Mouse (Mus musculus): ENCODE measurements around the gene Hoxd8.

Gene Hoxd8

DNA sequence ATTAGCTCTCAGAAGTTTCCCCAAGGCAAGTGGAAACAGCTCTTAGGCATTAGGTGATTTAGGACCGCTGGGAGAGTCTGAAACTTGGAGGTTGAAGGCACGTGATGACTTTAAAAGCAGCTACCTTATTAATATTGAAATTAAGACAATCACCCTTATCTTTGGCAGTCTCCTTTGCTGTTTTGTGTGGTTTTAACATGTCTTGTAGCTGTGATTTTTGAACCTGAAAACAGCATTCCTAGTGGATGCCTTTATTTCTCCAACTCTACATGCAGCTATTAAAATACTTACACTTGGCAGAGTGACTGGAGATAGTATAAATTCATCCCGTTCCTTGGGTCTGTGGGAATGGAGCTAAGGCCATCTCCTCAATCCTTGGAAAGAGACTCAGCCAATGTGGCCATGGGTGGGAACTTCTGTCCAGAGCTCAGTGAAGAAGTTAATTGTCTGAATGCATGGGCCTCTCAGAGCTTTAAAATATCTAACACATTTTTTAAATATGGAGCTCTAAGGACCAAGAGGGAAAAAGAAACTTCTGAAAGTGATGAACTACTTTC, 33.7 kb upstream of the Hoxd8 start:
- no peak for DNase-seq

- DNase-seq: no peak
Observed at GRCm38 (mm10) chr2:74671847-74672246, 32.6 kb upstream of the Hoxd8 start.

DNA sequence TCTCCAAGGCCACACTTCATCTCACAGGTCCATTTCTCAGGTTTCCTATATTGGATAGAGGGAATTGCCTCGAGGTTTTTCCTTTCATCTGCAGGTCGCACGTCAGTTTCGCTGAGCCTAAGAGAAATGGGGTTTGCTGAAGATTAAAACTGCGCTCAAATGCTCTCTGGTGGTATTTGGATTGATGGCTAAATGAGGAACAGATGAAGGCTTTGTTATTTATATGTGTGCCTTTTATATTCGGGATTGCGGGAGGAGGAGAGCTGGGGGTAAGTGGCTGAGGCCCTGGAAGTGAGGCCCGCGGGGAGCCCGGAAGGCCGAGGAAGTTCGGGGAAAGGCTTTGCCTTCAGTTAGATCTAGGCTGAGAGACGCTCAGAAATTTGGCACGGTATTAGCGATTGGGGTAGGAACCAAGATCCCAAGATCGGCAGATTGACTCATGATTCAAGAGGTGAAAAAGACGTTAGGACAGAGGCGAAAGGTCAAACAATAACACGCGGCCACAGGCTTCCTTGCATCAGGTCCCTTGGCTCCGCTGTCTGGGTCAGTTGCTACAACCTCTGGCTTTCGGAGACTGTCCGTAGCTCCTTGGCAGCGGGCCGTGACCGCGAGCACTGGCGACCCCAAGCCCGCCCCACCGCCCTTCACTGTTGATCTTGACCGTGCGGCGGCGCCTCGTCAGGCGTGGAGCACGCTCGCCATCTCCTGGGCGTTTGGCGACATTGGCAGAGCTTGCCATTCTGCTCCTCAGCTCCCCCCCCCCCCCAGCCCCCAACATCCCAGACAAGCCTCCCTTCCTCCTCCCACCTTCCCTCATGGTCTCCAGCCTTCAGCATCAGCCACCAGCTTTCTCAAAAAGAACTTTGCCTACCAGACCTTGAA, 31.7 kb upstream of the Hoxd8 start:
- DNase-seq: no peak

GRCm38 (mm10) chr2:74673835-74674425, 30.5 kb upstream of the Hoxd8 start:
- DNase-seq: no peak

GRCm38 (mm10) chr2:74674881-74675665, 29.3 kb upstream of the Hoxd8 start, which contains the start of gene Hoxd12:
TSS of gene Hoxd12 (plus strand) at chr2:74675013.
- DNase-seq: no peak

- DNase-seq: no peak
Observed at GRCm38 (mm10) chr2:74675666-74676282, 28.6 kb upstream of the Hoxd8 start.

- DNase-seq: no peak
Observed at GRCm38 (mm10) chr2:74676376-74677052, 27.9 kb upstream of the Hoxd8 start.

DNA sequence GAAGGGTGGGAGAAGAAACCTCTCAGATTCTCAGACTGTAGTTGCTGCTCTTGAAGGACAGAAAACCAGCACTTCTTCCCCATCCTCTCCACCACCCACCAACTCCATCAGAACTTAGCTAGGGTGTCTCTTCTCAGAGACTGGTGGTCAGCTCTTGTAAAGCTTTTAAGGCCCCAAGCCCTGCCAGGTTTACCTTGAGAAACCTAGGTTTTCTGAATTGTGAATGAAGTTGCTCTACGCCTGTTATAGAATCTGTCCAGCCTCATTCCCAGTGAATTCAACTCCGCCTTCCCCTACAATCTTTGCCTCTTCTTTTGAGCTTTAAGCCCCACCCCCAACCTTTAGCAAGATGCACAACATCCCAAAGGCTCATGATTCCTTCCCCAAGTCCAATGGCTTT, 27.3 kb upstream of the Hoxd8 start:
- no peak for DNase-seq

- no peak for DNase-seq
Observed at GRCm38 (mm10) chr2:74678891-74679595, 25.4 kb upstream of the Hoxd8 start, which contains the start of gene Hoxd11. TSS of gene Hoxd11 (plus strand) at chr2:74679557.

- no peak for DNase-seq
Observed at GRCm38 (mm10) chr2:74679596-74679971, 24.8 kb upstream of the Hoxd8 start.

DNA sequence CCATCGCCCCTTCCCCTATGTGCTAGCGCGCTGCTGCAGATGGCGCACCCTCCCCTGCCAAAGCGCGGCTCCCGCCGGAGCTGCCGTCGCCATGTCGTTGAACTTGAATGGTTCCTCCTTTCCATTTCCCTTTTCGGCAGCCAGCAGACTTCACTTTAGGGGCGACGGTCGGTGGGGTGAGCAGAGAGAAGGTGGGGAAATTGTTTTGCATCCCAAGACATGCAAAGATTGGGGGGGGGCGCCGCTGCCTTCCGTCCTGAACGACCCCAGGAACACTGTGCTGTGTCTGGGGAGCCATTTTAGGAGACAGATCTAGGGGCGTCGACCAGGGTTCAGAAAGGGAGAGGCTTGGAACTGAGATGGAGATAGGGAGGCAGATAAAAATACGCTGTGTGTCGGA, 24.4 kb upstream of the Hoxd8 start:
- DNase-seq: no peak

DNA sequence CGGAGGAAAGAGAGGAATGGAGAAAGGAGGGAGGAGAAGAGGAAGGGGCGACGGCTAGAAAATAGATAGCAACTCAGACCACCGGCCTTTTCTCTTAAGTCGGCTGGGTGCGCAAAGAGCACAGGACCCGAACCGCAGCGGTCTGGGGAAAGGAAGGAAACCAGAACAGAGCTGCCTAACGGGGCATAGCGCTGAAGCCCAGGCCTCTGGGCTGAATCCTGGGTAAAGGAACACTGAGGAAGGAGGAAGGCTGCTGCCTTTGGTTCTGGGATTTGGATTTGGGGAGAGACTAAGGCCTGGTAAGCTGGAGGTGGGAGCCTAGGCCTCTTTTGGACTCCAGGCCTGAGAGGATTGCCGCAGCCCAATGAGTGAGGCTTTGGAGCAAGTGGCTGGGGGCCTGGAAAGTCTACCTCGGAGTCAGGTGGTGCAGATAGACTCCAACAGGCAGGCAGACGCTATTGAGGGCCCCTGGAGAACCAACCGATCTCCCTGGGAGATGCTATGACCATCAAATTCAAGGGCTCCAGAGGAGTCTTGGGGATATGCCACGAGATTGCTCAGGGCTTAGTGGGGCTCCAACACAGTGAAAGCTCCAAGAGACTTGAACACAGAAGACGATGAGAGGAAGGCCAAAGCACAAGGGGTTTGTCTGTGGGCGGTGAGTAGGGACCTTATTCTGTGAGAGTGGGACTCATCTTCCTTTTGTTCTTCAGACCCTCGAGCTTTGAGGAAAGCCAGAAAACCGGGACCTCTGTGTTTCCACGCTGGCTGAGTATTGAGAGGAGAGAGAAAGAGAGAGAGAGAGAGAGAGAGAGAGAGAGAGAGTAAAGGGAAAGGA, 23.6 kb upstream of the Hoxd8 start:
- DNase-seq: no peak

GRCm38 (mm10) chr2:74681594-74682531, 22.6 kb upstream of the Hoxd8 start:
- no peak for DNase-seq

GRCm38 (mm10) chr2:74682796-74683195, 21.6 kb upstream of the Hoxd8 start:
- DNase-seq: no peak

DNA sequence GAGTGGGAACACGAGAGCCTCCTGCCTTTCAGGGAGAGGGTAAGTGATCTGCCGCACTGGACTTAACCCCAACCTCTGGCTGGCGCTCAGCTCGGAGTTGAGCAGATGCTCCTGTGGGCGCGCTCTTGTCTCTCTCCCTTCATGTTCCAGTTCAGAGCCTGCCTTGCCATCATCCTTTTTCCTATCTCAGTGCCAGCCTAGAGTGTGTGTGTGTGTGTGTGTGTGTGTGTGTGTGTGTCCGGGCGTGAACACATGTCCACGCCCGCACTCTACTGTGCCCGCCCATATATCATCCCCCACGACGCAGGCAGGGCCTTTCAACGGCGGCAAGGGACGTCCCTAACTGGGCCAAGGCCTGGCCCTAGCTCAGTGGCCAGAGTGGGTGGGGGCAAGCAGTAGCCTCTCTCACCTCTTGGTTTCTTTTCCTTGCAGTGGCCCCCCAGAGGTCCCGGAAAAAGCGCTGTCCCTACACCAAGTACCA, 20.9 kb upstream of the Hoxd8 start:
- no peak for DNase-seq

DNA sequence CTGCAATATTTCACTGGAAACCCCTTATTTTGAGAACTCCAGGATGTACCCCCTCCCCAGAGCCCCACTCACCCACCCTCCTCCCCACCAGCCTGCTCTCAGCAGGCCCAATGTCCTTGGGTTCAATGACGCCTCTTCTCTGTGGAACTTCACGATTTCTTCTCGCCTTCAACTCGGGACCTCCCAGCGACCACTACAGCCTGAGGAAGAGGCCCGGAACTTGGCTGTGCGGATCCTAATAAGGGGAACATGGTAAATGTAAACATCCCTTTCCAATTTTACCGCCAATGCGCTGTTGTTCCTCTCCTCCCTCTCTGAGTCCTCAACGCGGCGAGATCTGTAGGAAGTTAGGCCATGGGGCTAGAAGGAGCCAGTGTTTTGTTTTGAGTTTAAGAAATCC, 20.3 kb upstream of the Hoxd8 start:
- no peak for DNase-seq

GRCm38 (mm10) chr2:74685059-74685603, 19.3 kb upstream of the Hoxd8 start:
- no peak for DNase-seq

GRCm38 (mm10) chr2:74686301-74686987, 18.0 kb upstream of the Hoxd8 start:
- DNase-seq: no peak
